Mouse (Mus musculus) liver, postnatal 0 days (tissue): ENCODE data around the gene Wasf2. TPM values are rescaled to one million over a fixed set of nuclear protein-coding genes. Genes with fewer than 3 reads are reported as not detected.

Experiments
- ATAC-seq: fragments of 200-750 bp; cut with Nextera tagmentation; 2 replicates; pipeline ENCODE4 v1.8.0; 2017; ENCODE audit warnings: mild to moderate bottlenecking, moderate library complexity
- DNase-seq: peaks from one replicate; pipeline ENCODE4 v3.0.0-alpha.2; 2016
- H3K27ac ChIP-seq: fragments of 300-500 bp; sonication (generic); 2 replicates; pipeline ENCODE4 v1.5.1; 2014; ENCODE audit warnings: antibody characterized with exemption, moderate library complexity, mild to moderate bottlenecking, low read depth
- H3K27me3 ChIP-seq: fragments of 300-500 bp; sonication (generic); 2 replicates; pipeline ENCODE4 v1.6.1; 2014; ENCODE audit warnings: low read length, control low read depth, mixed read lengths; ENCODE audit not compliant: insufficient read depth
- H3K36me3 ChIP-seq: fragments of 300-500 bp; sonication (generic); replicated peaks from 2 replicates; pipeline ENCODE4 v1.6.1; 2014; ENCODE audit warnings: mild to moderate bottlenecking, control low read depth, low read length, moderate library complexity, mixed read lengths; ENCODE audit not compliant: insufficient read depth
- H3K4me1 ChIP-seq: fragments of 300-500 bp; sonication (generic); 2 replicates; pipeline ENCODE4 v1.6.1; 2014; ENCODE audit warnings: antibody characterized with exemption, mild to moderate bottlenecking, control low read depth; ENCODE audit not compliant: insufficient read depth
- H3K4me2 ChIP-seq: fragments of 300-500 bp; sonication (generic); 2 replicates; pipeline ENCODE4 v1.6.1; 2014; ENCODE audit warnings: low read depth, mild to moderate bottlenecking, low read length, moderate library complexity, mixed read lengths
- H3K4me3 ChIP-seq: fragments of 300-500 bp; sonication (generic); 2 replicates; pipeline ENCODE4 v1.5.1; 2014; ENCODE audit warnings: low read depth, low read length
- H3K9ac ChIP-seq: fragments of 300-500 bp; sonication (generic); replicated peaks from 2 replicates; pipeline ENCODE4 v1.6.1; 2014; ENCODE audit warnings: mild to moderate bottlenecking, moderate library complexity
- H3K9me3 ChIP-seq: fragments of 300-500 bp; sonication (generic); 2 replicates; pipeline ENCODE4 v1.6.1; 2016; ENCODE audit warnings: mild to moderate bottlenecking, control low read depth, low read length, mixed read lengths
- CTCF ChIP-seq: sonication (generic); IDR thresholded peaks from 2 replicates; pipeline ENCODE4 v1.5.1; 2016; ENCODE audit warnings: antibody characterized with exemption, low read depth
- EP300 ChIP-seq: IDR thresholded peaks from 2 replicates; pipeline ENCODE4 v1.6.1; 2016; ENCODE audit warnings: antibody characterized with exemption, low read depth, mild to moderate bottlenecking
- WGBS: fragments of 180-500 bp; shearing (Covaris S2); extraction: QIAGEN DNeasy Blood & Tissue Kit; methylation state at CpG from one replicate; pipeline ENCODE4 v1.1.7; 2014; ENCODE audit not compliant: insufficient replicate concordance; 5-methylcytosine and 5-hydroxymethylcytosine counted together
- polyA plus RNA-seq: library from polyadenylated mRNA; unstranded; fragments of >200 nt; fragmentation: Nextera tagmentation; extraction: Ambion mirVana; gene quantifications from 2 replicates; pipeline ENCODE4 v1.2.1, GENCODE M21; 2015

Wasf2 gene
- polyA plus RNA-seq, 1 experiment from 2014 or later = 43.1 TPM

DNA sequence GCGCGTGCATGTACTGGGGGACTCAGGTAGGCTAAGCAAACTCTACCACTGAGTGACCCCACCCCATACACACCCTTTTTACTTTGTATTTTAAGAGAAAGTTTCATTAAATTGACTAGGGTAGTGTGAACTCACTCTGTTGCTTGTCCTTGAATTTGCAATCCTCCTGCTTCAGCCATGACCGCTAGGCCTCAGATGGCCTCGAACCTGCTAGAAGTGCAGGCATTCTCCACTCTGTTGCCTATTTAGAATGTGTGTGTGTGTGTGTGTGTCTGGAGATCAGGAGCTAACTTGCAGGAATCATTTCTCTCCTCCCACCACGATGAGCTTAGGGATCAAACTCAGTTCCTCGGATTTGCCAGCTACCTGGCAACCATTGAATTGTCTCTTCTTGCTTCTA, 10.7 kb upstream of the Wasf2 start:
- Histone ChIP-seq H3K4me3 (no peak overlapping the region), H3K27me3 (no peaks in the 10 kb centered on the region), H3K9ac (no peak overlapping the region), H3K4me2 (no peak overlapping the region), H3K9me3 (peaks cover 6% of the 10 kb centered on the region; the same call in 1 of the 2 replicates), H3K4me1 (peaks cover 5% of the 10 kb centered on the region; the same call in 1 of the 2 replicates), H3K36me3 (no peaks in the 10 kb centered on the region), H3K27ac (no peak overlapping the region)
- DNase-seq (no peak), ATAC-seq (no peak)
- TF ChIP-seq CTCF = no peak
- 86% methylated on average over 6 of the region's 6 CpGs for WGBS

DNA sequence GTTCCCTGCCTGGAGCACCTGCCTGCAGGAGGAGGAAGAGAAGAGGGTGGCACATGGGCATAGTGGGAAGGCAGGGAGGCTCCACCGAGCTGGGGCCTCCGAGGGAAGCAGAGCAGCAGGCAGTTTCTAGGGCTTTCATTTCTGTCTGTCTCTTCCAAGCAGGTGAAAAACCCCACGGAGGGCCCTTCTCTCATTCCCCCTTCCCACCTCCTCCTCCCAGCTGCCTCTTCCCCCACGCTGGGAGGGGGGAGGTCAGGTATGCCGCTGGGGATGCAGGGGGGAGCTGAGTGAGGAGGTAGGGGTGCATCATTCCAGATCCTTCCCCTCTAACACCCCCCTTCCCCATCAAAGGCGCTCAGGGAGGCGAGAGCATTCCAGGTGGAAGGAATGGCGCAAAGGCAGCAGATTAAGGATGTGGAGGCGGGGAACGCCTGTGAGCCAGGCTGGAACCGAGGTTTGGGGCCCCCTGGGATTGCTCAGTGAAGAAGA, 9.4 kb upstream of the Wasf2 start:
- H3K4me3 ChIP-seq = no peak overlapping the region
- no peak overlapping the region for H3K9ac ChIP-seq
- no peaks in the 10 kb centered on the region for H3K36me3 ChIP-seq
- no peak for TF ChIP-seq CTCF
- H3K27ac ChIP-seq = no peak overlapping the region
- H3K27me3 ChIP-seq = no peaks in the 10 kb centered on the region
- H3K4me1 ChIP-seq = peaks cover 5% of the 10 kb centered on the region; the same call in 1 of the 2 replicates
- DNase-seq = no peak
- no peak overlapping the region for H3K4me2 ChIP-seq
- ATAC-seq = no peak
- peaks cover 6% of the 10 kb centered on the region; the same call in 1 of the 2 replicates for H3K9me3 ChIP-seq
- WGBS = 39% methylated on average over 11 of the region's 11 CpGs

DNA sequence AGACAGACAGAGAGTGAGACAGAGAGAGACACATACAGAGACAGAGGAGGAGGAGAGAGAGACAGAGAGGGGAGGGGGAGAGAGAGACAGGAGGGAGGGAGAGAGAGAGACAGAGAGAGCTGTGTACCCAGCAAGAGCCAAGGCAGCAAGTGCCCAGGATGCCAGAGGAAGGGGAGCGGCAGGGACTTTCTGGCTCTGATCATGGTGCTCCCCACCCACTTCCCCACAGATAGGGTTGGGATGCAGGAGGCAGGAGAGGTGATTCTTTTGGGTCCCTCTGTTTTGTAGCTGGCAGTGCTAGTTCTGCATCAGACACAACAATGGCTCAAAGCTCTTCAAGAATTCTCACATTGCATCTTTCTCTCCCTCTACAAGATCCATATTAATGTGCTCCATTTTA, 8.9 kb upstream of the Wasf2 start:
- H3K36me3 ChIP-seq = no peaks in the 10 kb centered on the region
- H3K4me2 ChIP-seq = no peak overlapping the region
- TF ChIP-seq CTCF (no peak), EP300 (no peak)
- H3K27me3 ChIP-seq = no peaks in the 10 kb centered on the region
- H3K9ac ChIP-seq = no peak overlapping the region
- H3K4me3 ChIP-seq = no peak overlapping the region
- peaks cover 5% of the 10 kb centered on the region; the same call in 1 of the 2 replicates for H3K4me1 ChIP-seq
- H3K27ac ChIP-seq = no peak overlapping the region
- WGBS = 70% methylated on average over 1 of the region's 1 CpGs
- ATAC-seq (no peak), DNase-seq (no peak)
- peaks cover 6% of the 10 kb centered on the region; the same call in 1 of the 2 replicates for H3K9me3 ChIP-seq

DNA sequence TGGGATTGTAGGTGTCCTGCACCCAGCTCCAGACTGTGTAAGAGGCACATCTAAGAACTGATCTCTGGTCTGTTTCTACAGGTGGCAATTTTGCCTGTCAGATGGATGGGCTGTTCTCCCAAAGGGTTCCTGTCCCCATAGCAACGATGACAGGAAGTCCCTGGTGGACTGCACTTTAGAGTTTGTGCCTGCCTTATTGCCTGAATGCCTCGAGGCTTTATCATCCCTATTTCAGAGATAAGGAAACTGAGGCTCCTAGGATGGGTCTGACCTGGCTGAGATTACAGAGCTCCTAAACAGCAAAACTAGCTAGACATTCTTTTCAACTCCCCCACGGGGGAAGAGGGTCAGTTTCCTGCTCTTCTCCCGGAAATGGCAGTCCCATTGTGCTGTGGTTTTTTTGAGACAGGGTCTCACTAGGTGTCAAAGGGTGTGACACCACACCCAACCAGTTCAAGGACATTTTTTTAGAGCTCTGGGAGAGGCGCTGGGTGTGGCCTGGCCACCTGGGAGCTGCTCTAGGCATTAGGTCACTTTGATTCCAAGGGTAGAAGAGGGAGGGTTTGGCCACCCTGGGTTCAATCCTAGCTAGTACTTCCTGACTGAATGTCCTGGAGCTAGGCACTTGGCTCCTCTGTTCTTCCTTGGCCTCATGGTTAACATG, 8.2 kb upstream of the Wasf2 start:
- no peak overlapping the region for H3K4me2 ChIP-seq
- ATAC-seq (no peak), DNase-seq (no peak)
- TF ChIP-seq CTCF = no peak
- no peak overlapping the region for H3K9ac ChIP-seq
- no peak overlapping the region for H3K4me3 ChIP-seq
- 19% methylated on average over 5 of the region's 5 CpGs for WGBS
- peaks cover 5% of the 10 kb centered on the region; the same call in 1 of the 2 replicates for H3K4me1 ChIP-seq
- no peaks in the 10 kb centered on the region for H3K36me3 ChIP-seq
- H3K27ac ChIP-seq = no peak overlapping the region
- peaks cover 6% of the 10 kb centered on the region; the same call in 1 of the 2 replicates for H3K9me3 ChIP-seq
- H3K27me3 ChIP-seq = no peaks in the 10 kb centered on the region

DNA sequence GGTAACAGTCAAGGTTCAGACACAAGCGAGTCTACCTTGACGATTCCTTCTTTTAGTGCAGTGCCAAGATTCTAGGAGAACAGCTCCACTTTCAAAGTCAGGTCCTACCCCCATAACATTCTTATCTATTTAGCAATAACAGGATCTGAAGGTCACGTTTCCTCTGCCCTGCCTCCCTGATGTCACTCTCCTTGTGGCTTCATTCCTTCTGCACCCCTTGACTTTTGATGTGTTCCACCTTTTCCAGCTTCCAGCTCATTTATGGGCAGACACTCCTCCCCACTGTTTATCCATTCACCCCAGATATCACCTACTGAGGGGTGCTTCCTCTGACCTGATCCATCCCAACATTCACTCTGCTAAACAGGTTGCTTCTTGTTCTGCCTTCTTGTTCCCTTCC, 3.2 kb upstream of the Wasf2 start:
- WGBS = 55% methylated on average over 3 of the region's 3 CpGs
- no peak for DNase-seq
- H3K9ac ChIP-seq = no peak overlapping the region

DNA sequence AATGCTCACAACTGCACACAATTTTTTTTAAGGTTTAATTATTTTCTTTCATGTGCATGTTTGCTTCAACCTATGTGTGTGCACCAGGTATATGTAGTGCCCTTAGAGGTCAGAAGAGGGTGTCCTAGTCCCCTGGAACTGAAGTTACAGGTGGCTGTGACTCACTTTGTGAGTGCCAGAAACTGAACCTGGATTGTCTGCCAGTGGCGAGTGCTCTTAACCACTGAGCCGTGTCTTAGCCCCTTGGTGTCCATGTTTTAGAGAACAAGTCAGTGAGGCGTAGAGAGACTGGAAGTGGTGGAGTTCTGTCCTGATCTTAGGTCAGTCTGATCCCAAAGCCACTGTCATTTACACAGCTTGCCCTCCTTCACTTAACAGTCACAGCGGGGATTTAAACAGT, 2.4 kb upstream of the Wasf2 start:
- Histone ChIP-seq H3K9me3 (peaks cover 6% of the 10 kb centered on the region; the same call in 1 of the 2 replicates), H3K4me2 (no peak overlapping the region), H3K36me3 (no peaks in the 10 kb centered on the region), H3K4me1 (peaks cover 16% of the 10 kb centered on the region), H3K27me3 (no peaks in the 10 kb centered on the region), H3K27ac (no peak overlapping the region; the same call in 1 of the 2 replicates), H3K9ac (no peak overlapping the region), H3K4me3 (no peak overlapping the region)
- TF ChIP-seq EP300 = no peak
- peak; percentile 15; the same call in 1 of the 2 replicates for TF ChIP-seq CTCF
- no peak for DNase-seq
- 83% methylated on average over 4 of the region's 4 CpGs for WGBS
- ATAC-seq = no peak

More for the DNA sequence above, 3.2 kb upstream of the Wasf2 start:
- H3K4me3 ChIP-seq = no peak overlapping the region
- no peak overlapping the region for H3K4me2 ChIP-seq
- H3K27ac ChIP-seq = no peak overlapping the region
- H3K9me3 ChIP-seq = peaks cover 6% of the 10 kb centered on the region; the same call in 1 of the 2 replicates
- H3K36me3 ChIP-seq = no peaks in the 10 kb centered on the region
- no peaks in the 10 kb centered on the region for H3K27me3 ChIP-seq
- peaks cover 14% of the 10 kb centered on the region for H3K4me1 ChIP-seq
- no peak for TF ChIP-seq CTCF
- TF ChIP-seq EP300 = no peak
- no peak for ATAC-seq
